Mouse (Mus musculus): ENCODE results near the gene Slc22a29. TPM values are rescaled to one million over a fixed set of nuclear protein-coding genes. Genes with fewer than 3 reads are reported as not detected.

The Slc22a29 gene
- total RNA-seq (2023), result not detected

DNA sequence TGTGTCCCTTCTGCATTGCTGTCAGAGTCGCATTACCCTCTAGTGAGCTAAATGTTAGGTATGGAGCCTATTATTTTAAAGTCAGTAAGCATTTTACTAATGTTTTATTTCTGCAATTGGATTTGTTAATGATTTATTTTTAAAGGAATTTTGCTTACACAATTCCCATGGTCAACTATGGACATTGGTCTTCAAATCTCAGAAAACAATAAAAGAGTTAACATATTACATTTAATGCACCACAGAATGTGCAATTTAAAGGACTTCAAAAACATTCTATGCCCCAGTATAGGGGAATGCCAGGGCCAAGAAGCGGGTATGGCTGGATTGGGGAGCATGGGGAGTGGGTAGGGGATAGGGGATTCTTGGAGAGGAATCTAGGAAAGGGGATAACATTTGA, at the start of gene Slc22a29:
TSS of gene Slc22a29 (minus strand) at position 101 of the 400 bp plus-strand sequence.

DNA sequence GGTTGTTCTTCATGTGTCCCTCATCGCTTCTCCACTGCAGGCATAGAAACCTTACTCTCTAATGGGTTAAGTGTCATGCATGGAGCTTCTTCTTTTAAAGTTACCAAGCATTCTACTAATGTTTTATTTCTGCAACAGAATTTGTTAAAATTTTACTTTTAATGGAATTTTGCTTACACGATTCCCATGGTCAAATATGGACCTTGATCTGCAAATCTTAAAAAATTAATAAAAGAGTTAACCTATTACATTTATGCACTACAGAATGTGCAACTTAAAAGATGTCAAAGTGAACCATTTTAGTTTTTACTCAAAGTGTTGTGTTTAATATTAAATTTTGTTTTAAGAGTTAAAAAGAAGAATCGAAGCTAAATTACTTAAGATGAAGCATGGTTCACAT, 86.8 kb downstream of the Slc22a29 start, which contains the start of gene Slc22a28:
TSS of gene Slc22a28 (minus strand) at position 102 of the 400 bp plus-strand sequence.

Other genes starting within 250 kb of the Slc22a29 start
- gene Slc22a28, start 86.9 kb downstream of the Slc22a29 start, total RNA-seq (2023), result not detected
- not detected for gene Slc22a30, start 186.2 kb upstream of the Slc22a29 start, total RNA-seq (2023)

Measured in T-cell, adult 66 days (primary cell).